Mouse (Mus musculus) olfactory bulb, adult 2 months (tissue): ENCODE results near the gene Cdyl. TPM values are rescaled to one million over a fixed set of nuclear protein-coding genes. Genes with fewer than 3 reads are reported as not detected.

Experiments
- H3K27ac ChIP-seq: fragments of 200-500 bp; 2 replicates; pipeline ENCODE4 v1.5.1; 2012; ENCODE audit warnings: low read depth, low read length; ENCODE audit not compliant: insufficient read depth
- H3K4me1 ChIP-seq: fragments of 200-500 bp; 2 replicates; pipeline ENCODE4 v1.6.1; 2012; ENCODE audit warnings: low read length; ENCODE audit not compliant: control insufficient read depth, insufficient read depth
- H3K4me3 ChIP-seq: fragments of 200-500 bp; 2 replicates; pipeline ENCODE4 v1.5.1; 2012; ENCODE audit warnings: mild to moderate bottlenecking, low read depth, low read length, moderate library complexity; ENCODE audit not compliant: insufficient read depth
- CTCF ChIP-seq: fragments of 200-500 bp; IDR thresholded peaks from 2 replicates; pipeline ENCODE4 v1.5.1; 2012; ENCODE audit warnings: low read depth, mild to moderate bottlenecking, low read length, moderate library complexity; ENCODE audit not compliant: insufficient read depth
- POLR2A ChIP-seq: fragments of 200-500 bp; IDR thresholded peaks from 2 replicates; pipeline ENCODE4 v1.6.1; 2012; ENCODE audit warnings: mild to moderate bottlenecking, low read depth, low read length, moderate library complexity; ENCODE audit not compliant: insufficient read depth
- WGBS: fragments of 180-500 bp; shearing (Covaris S2); methylation state at CpG from one replicate; pipeline ENCODE4 v1.1.7; 2018; 5-methylcytosine and 5-hydroxymethylcytosine counted together
- polyA plus RNA-seq: library from polyadenylated mRNA; stranded (reverse); fragments of >200 nt; gene quantifications from 2 replicates; pipeline ENCODE4 v1.2.4, GENCODE M21; 2012; ENCODE audit warnings: low replicate concordance; ENCODE audit not compliant: missing spikeins, insufficient read depth, insufficient read length

Gene Cdyl
- polyA plus RNA-seq, 1 experiment, result not detected

DNA sequence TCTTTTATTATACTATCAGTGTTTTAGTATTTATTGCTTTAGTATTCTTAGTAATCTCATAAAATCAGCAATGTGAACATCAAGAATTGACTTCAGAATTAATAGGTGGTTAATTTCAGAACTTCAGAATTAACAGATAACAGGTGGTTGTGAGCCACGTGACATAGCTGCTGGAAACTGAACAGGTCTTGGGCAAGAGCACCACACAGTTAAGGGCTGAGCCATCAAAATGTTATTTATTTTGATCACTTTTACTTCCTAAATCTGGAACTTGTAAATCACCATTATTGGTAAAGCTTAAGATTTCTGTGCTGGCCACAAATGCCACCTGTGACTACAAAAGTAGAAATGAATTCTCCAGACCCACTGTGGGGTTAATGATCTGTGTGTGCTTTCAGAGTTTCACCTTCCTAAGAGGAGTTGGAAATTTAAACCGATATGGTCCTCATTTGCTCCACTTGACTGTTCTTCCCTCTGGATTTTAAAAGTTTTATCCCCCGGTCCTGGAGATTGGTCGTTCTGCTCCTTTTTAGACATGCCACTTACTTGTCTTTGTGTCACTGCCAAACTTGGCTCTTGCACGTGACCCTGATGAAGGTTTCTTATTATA lies 125.8 kb downstream of the Cdyl start:
- Histone ChIP-seq H3K4me1 (no peaks in the 10 kb centered on the region; the same call in 1 of the 2 replicates), H3K4me3 (no peak overlapping the region), H3K27ac (no peak overlapping the region)
- WGBS, result 62% methylated on average over 5 of the region's 5 CpGs
- TF ChIP-seq POLR2A (no peak), CTCF (no peak)

DNA sequence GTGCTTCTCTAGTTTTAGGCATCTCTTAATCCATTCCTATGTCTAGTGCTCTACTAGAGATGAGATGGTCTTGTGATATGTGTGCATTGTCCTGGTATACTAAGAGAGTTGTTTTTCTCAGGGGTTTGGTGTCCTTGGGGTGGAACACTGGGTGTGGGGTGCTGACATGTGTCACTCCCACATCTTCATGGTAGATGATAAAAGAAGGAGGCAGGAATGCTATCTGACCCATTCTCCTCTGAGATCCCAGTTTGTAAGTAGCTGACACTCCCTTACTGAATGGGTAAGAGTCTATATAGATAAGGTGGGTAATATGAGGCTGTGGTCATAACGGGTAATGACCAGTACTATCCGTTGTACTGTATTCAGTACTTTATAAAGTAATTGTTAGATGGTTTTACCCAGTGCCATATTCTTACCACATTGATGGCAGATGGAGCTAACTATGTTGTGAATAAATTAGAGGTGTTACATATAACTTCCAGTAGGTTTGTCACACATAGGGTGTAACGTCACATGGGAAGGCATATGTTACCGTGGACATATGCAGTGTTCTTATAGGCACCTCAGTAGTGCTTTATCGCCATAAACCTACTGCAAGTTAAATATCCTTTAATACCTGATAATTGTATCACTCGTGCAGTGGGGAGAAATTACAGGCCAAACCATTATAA lies 127.2 kb downstream of the Cdyl start:
- Histone ChIP-seq H3K27ac (no peak overlapping the region), H3K4me1 (no peaks in the 10 kb centered on the region; the same call in 1 of the 2 replicates), H3K4me3 (no peak overlapping the region)
- no peak for TF ChIP-seq POLR2A
- no peak for TF ChIP-seq CTCF
- 93% methylated on average over 6 of the region's 6 CpGs for WGBS

DNA sequence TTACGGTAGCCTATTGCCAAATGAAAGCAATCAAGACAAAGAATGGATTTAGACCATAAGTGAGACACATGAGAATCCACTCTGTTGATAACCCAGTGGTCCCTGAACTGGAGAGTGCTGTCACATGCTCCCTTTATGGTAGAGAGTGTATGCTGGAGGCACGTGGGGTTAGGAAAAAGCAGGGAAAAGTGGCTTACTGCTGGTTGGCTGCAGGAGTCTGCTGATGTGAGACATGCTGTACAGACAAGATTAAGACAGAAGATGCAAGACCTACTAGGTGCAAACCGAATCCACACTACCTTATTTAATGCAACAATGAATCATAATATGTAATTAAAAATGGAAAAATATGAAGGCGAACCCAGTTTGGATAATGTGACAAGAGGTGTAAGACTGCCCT lies 129.9 kb downstream of the Cdyl start:
- 89% methylated on average over 4 of the region's 4 CpGs for WGBS
- TF ChIP-seq POLR2A, result no peak
- TF ChIP-seq CTCF, result no peak

DNA sequence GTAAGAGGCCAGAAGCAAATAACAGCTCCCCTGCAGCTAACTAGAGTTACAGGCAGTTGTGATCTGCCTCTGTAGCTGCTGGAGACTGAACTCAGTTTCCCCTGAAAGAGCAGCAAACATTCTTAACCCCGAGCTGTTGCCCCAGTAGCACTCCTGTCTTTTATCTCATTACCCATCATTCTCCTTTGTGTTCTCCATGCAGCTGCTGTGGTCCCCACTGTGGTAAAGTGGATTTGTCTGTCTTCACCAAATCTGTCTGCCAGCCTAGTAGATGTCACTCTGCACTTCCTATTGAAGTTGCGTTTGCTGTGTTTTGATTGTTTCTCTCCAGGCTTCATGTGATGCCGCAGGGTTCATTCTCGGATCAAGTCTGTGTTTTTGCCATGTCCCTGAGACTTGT lies 130.8 kb downstream of the Cdyl start:
- WGBS, result 82% methylated on average over 4 of the region's 4 CpGs
- no peak overlapping the region for H3K4me3 ChIP-seq
- no peak for TF ChIP-seq CTCF
- TF ChIP-seq POLR2A, result no peak
- H3K4me1 ChIP-seq, result no peaks in the 10 kb centered on the region
- H3K27ac ChIP-seq, result no peak overlapping the region

More for the DNA sequence above, 129.9 kb downstream of the Cdyl start:
- H3K4me1 ChIP-seq, result no peaks in the 10 kb centered on the region
- H3K4me3 ChIP-seq, result no peak overlapping the region
- H3K27ac ChIP-seq, result no peak overlapping the region

DNA sequence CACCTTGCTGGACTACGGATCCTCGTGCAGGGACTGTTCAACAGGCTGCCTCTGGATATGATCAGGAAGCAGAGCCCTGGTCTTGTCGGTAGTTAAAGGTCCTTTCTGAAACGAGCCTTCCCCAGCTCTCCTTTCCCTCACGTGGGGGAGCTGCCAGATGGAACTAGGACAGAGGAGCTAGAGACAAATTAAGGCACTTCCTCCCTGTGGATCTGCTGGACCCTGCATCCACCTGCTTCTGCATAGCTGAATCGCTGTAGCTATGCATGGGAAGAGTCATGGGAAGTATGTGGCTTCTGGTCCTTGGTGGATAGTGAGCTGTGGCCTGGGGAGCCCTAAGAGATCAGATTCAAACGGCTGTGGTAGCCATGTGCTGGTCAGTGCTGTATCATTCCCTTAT lies 134.7 kb downstream of the Cdyl start:
- TF ChIP-seq CTCF, result no peak
- no peak for TF ChIP-seq POLR2A
- WGBS, result 77% methylated on average over 7 of the region's 7 CpGs
- Histone ChIP-seq H3K27ac (no peak overlapping the region), H3K4me1 (peaks cover 3% of the 10 kb centered on the region; the same call in 1 of the 2 replicates), H3K4me3 (no peak overlapping the region)

DNA sequence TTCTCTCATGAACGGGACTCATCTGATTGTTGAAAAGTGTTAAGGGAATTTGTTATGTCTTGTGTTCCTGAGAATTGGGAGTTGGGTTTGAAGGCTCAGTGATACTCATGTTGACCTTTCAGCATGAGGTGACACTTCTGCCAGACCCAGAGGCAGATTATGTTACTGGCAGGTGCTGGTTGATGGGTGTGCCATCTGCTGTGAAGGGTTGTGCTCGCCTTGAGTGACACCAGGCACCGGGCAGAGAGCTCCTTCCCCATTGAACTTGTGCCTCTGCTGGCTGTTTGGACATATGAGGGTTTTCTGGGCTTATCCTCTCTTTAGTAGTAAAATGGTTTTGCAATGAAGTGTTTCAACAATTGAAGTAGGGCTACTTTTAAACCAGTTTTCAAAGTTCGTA lies 135.1 kb downstream of the Cdyl start:
- Histone ChIP-seq H3K27ac (no peak overlapping the region), H3K4me1 (peaks cover 3% of the 10 kb centered on the region; the same call in 1 of the 2 replicates), H3K4me3 (no peak overlapping the region)
- 94% methylated on average over 4 of the region's 4 CpGs for WGBS
- no peak for TF ChIP-seq CTCF
- no peak for TF ChIP-seq POLR2A

DNA sequence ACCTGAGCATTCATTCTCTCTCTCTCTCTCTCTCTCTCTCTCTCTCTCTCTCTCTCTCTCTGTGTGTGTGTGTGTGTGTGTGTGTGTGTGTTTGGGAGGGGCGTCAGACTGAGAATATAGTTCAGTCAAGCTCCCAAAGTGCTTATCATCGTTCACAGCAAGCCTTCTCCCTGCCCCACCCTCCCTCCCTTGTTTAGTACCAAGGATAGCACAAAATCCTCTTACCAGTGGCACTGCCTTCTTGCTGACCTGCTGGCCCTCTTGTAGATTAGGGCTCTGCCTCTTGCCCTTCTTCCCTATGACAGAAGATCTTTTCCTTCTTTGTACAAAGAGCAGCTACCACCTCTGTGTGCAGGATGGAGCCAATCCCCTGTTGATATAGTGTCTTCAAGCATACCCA lies 136.3 kb downstream of the Cdyl start:
- Histone ChIP-seq H3K4me3 (no peak overlapping the region), H3K27ac (no peak overlapping the region), H3K4me1 (peaks cover 3% of the 10 kb centered on the region; the same call in 1 of the 2 replicates)
- TF ChIP-seq CTCF, result no peak
- no peak for TF ChIP-seq POLR2A
- WGBS, result 41% methylated on average over 2 of the region's 2 CpGs

DNA sequence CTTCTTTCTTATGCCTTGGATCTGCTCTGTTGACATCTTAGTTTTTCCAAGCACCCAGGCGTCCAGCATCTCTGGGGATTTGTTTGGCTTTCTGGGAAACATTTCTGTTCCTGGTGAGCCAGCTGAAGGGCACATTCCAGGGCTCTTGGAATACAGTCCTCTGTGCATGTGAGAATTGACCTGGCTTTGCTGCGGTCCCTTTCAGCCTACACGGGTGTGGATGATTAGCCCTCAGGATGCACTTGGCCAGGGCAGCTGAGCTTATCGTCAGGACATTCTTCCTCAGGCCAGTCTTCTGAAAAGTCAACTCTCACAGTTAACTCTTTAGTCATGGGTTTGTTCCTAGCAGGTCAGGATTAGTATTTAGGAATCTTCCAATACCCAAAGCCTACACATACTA lies 136.7 kb downstream of the Cdyl start:
- Histone ChIP-seq H3K4me1 (peaks cover 3% of the 10 kb centered on the region; the same call in 1 of the 2 replicates), H3K4me3 (no peak overlapping the region), H3K27ac (no peak overlapping the region)
- WGBS, result 71% methylated on average over 4 of the region's 4 CpGs
- TF ChIP-seq CTCF, result no peak
- TF ChIP-seq POLR2A, result no peak

DNA sequence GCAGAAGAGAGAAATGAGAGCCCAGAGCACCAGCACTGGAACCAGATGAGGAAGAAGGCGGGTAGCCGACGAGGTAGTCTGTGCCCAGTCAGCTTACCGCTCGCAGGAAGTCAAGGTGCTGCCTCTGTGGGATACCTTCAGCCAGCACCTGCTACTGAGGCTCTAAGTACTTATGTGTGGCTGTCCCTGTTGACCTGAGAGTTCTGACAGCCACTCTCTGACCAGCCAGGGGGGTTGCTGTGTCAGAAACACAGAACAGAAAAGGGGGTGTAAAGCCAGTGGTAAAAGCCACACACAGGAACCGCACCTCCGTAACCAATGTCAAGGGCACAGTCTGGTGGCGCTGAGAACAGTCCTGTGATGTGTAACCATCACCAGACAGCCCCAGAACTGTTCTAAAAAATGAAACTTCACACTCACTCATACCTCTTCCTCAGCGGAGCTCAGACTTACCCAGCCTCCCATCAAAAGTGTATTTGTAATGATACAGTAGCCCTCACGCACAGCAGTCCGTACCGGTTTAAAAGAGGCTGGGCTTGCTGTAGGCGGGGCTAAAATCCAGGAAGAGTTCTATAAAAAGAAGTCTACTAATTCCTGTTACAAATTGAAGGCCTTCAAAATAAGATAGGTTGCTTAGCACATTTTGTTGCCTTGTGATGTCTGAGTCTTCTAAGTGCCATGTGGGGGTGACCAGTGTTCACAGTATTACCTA lies 138.3 kb downstream of the Cdyl start:
- TF ChIP-seq POLR2A, result no peak
- TF ChIP-seq CTCF, result no peak
- H3K27ac ChIP-seq, result no peak overlapping the region
- H3K4me1 ChIP-seq, result peaks cover 3% of the 10 kb centered on the region; the same call in 1 of the 2 replicates
- WGBS, result 88% methylated on average over 13 of the region's 13 CpGs
- H3K4me3 ChIP-seq, result no peak overlapping the region
